Mouse (Mus musculus): ENCODE measurements around the gene Nkain2. TPM values are rescaled to one million over a fixed set of nuclear protein-coding genes. Genes with fewer than 3 reads are reported as not detected.

Gene Nkain2
- polyA plus RNA-seq, 1 experiment = 0.47 TPM

Other genes starting within 250 kb of the Nkain2 start
- gene Trdn, start 190.1 kb upstream of the Nkain2 start, polyA plus RNA-seq (2012; rRNA removed) = 10.8 and 20.2 TPM in 2 replicates

Measured in urinary bladder, adult 2 months (tissue).